Mouse (Mus musculus) MEL (cell line): ENCODE results near the gene Klrb1b. TPM values are rescaled to one million over a fixed set of nuclear protein-coding genes. Genes with fewer than 3 reads are reported as not detected.

Source experiments
- DNase-seq: peaks from one replicate; pipeline ENCODE4 v3.0.0; 2011; ENCODE audit warnings: low read depth, low spot score
- H3K27ac ChIP-seq: 2 replicates; pipeline ENCODE4 v1.5.1; 2012; ENCODE audit warnings: low read depth, mild to moderate bottlenecking, control low read depth, low read length, moderate library complexity; ENCODE audit not compliant: control insufficient read depth
- H3K27me3 ChIP-seq, 2 experiments: fragments of 150-350 bp in 1 of 2; sonication (generic) in 1 of 2; 2 replicates each; pipeline ENCODE4 v1.6.1; 2012; ENCODE audit warnings: low read length in 2 of 2, mild to moderate bottlenecking in 2 of 2, improper control_type of control experiment in 1 of 2, moderate library complexity in 1 of 2; ENCODE audit not compliant: insufficient read depth in 2 of 2, control insufficient read depth in 1 of 2
- H3K36me3 ChIP-seq, 2 experiments: 2 replicates each; pipeline ENCODE4 v1.6.1; 2012 to 2014; ENCODE audit warnings: low read length in 2 of 2, improper control_type of control experiment in 1 of 2, inconsistent platforms in 1 of 2, mild to moderate bottlenecking in 1 of 2; ENCODE audit not compliant: insufficient read depth in 2 of 2, control insufficient read depth in 1 of 2
- H3K4me1 ChIP-seq, 2 experiments: fragments of 150-350 bp in 1 of 2; sonication (generic) in 1 of 2; 2 replicates each; pipeline ENCODE4 v1.6.1; 2012; ENCODE audit warnings: low read length in 2 of 2, improper control_type of control experiment in 1 of 2, mild to moderate bottlenecking in 1 of 2; ENCODE audit not compliant: insufficient read depth in 2 of 2, control insufficient read depth in 1 of 2
- H3K4me3 ChIP-seq, 2 experiments: fragments of 150-350 bp in 1 of 2; sonication (generic) in 1 of 2; 2 replicates each; pipeline ENCODE4 v1.5.1; 2012; ENCODE audit warnings: low read depth in 2 of 2, low read length in 2 of 2, mild to moderate bottlenecking in 2 of 2, moderate library complexity in 2 of 2, control low read depth in 1 of 2, improper control_type of control experiment in 1 of 2; ENCODE audit not compliant: control insufficient read depth in 1 of 2, insufficient read depth in 1 of 2
- H3K79me2 ChIP-seq: 2 replicates; pipeline ENCODE4 v1.6.1; 2012; ENCODE audit warnings: mild to moderate bottlenecking, low read length, moderate library complexity; ENCODE audit not compliant: control insufficient read depth, poor library complexity, insufficient read depth
- H3K9ac ChIP-seq: 2 replicates; pipeline ENCODE4 v1.6.1; 2012; ENCODE audit warnings: low read depth, mild to moderate bottlenecking, control low read depth, low read length, moderate library complexity; ENCODE audit not compliant: control insufficient read depth, poor library complexity, severe bottlenecking
- H3K9me3 ChIP-seq: fragments of 150-350 bp; sonication (generic); replicated peaks from 2 replicates; pipeline ENCODE4 v1.6.1; 2012; ENCODE audit warnings: mild to moderate bottlenecking, low read length, improper control_type of control experiment, moderate library complexity; ENCODE audit not compliant: insufficient read depth
- BHLHE40 ChIP-seq: IDR thresholded peaks from 2 replicates; pipeline ENCODE4 v1.6.1; 2012; ENCODE audit warnings: low read depth, mild to moderate bottlenecking, inconsistent platforms, low read length, improper control_type of control experiment, borderline replicate concordance
- CHD1 ChIP-seq: IDR thresholded peaks from 2 replicates; pipeline ENCODE4 v1.6.1; 2012; ENCODE audit warnings: low read depth, mild to moderate bottlenecking, inconsistent platforms, low read length, improper control_type of control experiment
- CTCF ChIP-seq, 3 experiments: IDR thresholded peaks in 2 of 3; conservative IDR thresholded peaks in 1 of 3; 2 replicates each; pipeline ENCODE4 v1.5.1; 2011 to 2012; ENCODE audit warnings: low read length in 3 of 3, low read depth in 2 of 3, mild to moderate bottlenecking in 2 of 3, improper control_type of control experiment in 1 of 3, inconsistent platforms in 1 of 3, mixed read lengths in 1 of 3, moderate library complexity in 1 of 3; ENCODE audit not compliant: control insufficient read depth in 1 of 3, insufficient read depth in 1 of 3, poor library complexity in 1 of 3, severe bottlenecking in 1 of 3
- E2F4 ChIP-seq: IDR thresholded peaks from 2 replicates; pipeline ENCODE4 v1.6.1; 2011; ENCODE audit warnings: low read depth, low read length, improper control_type of control experiment, borderline replicate concordance
- ELF1 ChIP-seq: IDR thresholded peaks from 2 replicates; pipeline ENCODE4 v1.6.1; 2014; ENCODE audit warnings: low read depth, mild to moderate bottlenecking, inconsistent platforms, low read length, improper control_type of control experiment, moderate library complexity
- EP300 ChIP-seq, 2 experiments: IDR thresholded peaks; 2 replicates each; pipeline ENCODE4 v1.6.1; 2011; ENCODE audit warnings: improper control_type of control experiment in 2 of 2, low read length in 2 of 2, low read depth in 1 of 2, mild to moderate bottlenecking in 1 of 2
- ETS1 ChIP-seq: IDR thresholded peaks from 2 replicates; pipeline ENCODE4 v1.6.1; 2012; ENCODE audit warnings: low read depth, mild to moderate bottlenecking, inconsistent platforms, low read length, improper control_type of control experiment, moderate library complexity
- GABPA ChIP-seq: IDR thresholded peaks from 2 replicates; pipeline ENCODE4 v1.6.1; 2012; ENCODE audit warnings: low read depth, mild to moderate bottlenecking, inconsistent platforms, low read length, improper control_type of control experiment, moderate library complexity
- GATA1 ChIP-seq: IDR thresholded peaks from 2 replicates; pipeline ENCODE4 v1.6.1; 2011; ENCODE audit warnings: low read depth, low read length, improper control_type of control experiment
- JUND ChIP-seq: IDR thresholded peaks from 2 replicates; pipeline ENCODE4 v1.6.1; 2011; ENCODE audit warnings: low read depth, mild to moderate bottlenecking, improper control_type of control experiment, low read length
- KAT2A ChIP-seq: conservative IDR thresholded peaks from 2 replicates; pipeline ENCODE4 v1.6.1; 2012; ENCODE audit warnings: low read depth, low read length, improper control_type of control experiment, inconsistent platforms
- MAFK ChIP-seq: IDR thresholded peaks from 2 replicates; pipeline ENCODE4 v1.6.1; 2011; ENCODE audit warnings: low read depth, mild to moderate bottlenecking, low read length, improper control_type of control experiment, borderline replicate concordance
- MAX ChIP-seq: IDR thresholded peaks from 2 replicates; pipeline ENCODE4 v1.6.1; 2011; ENCODE audit warnings: low read length, improper control_type of control experiment
- MXI1 ChIP-seq: IDR thresholded peaks from 2 replicates; pipeline ENCODE4 v1.6.1; 2011; ENCODE audit warnings: mild to moderate bottlenecking, low read depth, low read length, improper control_type of control experiment
- MYC ChIP-seq: IDR thresholded peaks from 2 replicates; pipeline ENCODE4 v1.6.1; 2011; ENCODE audit warnings: low read depth, mild to moderate bottlenecking, low read length, improper control_type of control experiment, moderate library complexity
- NELFE ChIP-seq: IDR thresholded peaks from 2 replicates; pipeline ENCODE4 v1.6.1; 2011; ENCODE audit warnings: low read depth, low read length, improper control_type of control experiment
- NRF1 ChIP-seq: IDR thresholded peaks from 2 replicates; pipeline ENCODE4 v1.6.1; 2014; ENCODE audit warnings: low read depth, mild to moderate bottlenecking, inconsistent platforms, low read length, improper control_type of control experiment, moderate library complexity; ENCODE audit not compliant: poor library complexity, insufficient read depth, severe bottlenecking
- POLR2A ChIP-seq, 2 experiments: IDR thresholded peaks; 2 replicates each; pipeline ENCODE4 v1.6.1; 2011 to 2012; ENCODE audit warnings: low read length in 2 of 2, mild to moderate bottlenecking in 2 of 2, control low read depth in 1 of 2, improper control_type of control experiment in 1 of 2, low read depth in 1 of 2, moderate library complexity in 1 of 2; ENCODE audit not compliant: control insufficient read depth in 1 of 2, insufficient read depth in 1 of 2, poor library complexity in 1 of 2
- POLR2AphosphoS2 ChIP-seq: IDR thresholded peaks from 2 replicates; pipeline ENCODE4 v1.6.1; 2011; ENCODE audit warnings: low read length, improper control_type of control experiment
- POLR2AphosphoS5 ChIP-seq: IDR thresholded peaks from 2 replicates; pipeline ENCODE4 v1.6.1; 2012; ENCODE audit warnings: low read depth, borderline replicate concordance, mild to moderate bottlenecking, inconsistent platforms, low read length, moderate library complexity, mixed read lengths
- RAD21 ChIP-seq: IDR thresholded peaks from 2 replicates; pipeline ENCODE4 v1.6.1; 2011; ENCODE audit warnings: mild to moderate bottlenecking, low read depth, low read length, improper control_type of control experiment
- RCOR1 ChIP-seq: IDR thresholded peaks from 2 replicates; pipeline ENCODE4 v1.6.1; 2012; ENCODE audit warnings: low read depth, mild to moderate bottlenecking, inconsistent platforms, low read length, improper control_type of control experiment
- SMC3 ChIP-seq: IDR thresholded peaks from 2 replicates; pipeline ENCODE4 v1.6.1; 2011; ENCODE audit warnings: low read depth, low read length, improper control_type of control experiment
- TAL1 ChIP-seq: IDR thresholded peaks from 2 replicates; pipeline ENCODE4 v1.6.1; 2012; ENCODE audit warnings: mild to moderate bottlenecking, inconsistent platforms, low read length, moderate library complexity, mixed read lengths
- TBP ChIP-seq: IDR thresholded peaks from 2 replicates; pipeline ENCODE4 v1.8.0; 2011; ENCODE audit warnings: low read depth, low read length, improper control_type of control experiment
- TCF12 ChIP-seq: IDR thresholded peaks from 2 replicates; pipeline ENCODE4 v1.6.1; 2014; ENCODE audit warnings: low read depth, mild to moderate bottlenecking, inconsistent platforms, low read length, improper control_type of control experiment, moderate library complexity
- USF1 ChIP-seq: IDR thresholded peaks from 2 replicates; pipeline ENCODE4 v1.6.1; 2014; ENCODE audit warnings: low read depth, mild to moderate bottlenecking, inconsistent platforms, low read length, improper control_type of control experiment, moderate library complexity
- ZMIZ1 ChIP-seq: IDR thresholded peaks from 2 replicates; pipeline ENCODE4 v1.6.1; 2012; ENCODE audit warnings: low read depth, mild to moderate bottlenecking, inconsistent platforms, low read length, improper control_type of control experiment, moderate library complexity
- ZNF384 ChIP-seq: IDR thresholded peaks from 2 replicates; pipeline ENCODE4 v1.6.1; 2012; ENCODE audit warnings: low read depth, mild to moderate bottlenecking, inconsistent platforms, low read length, improper control_type of control experiment
- polyA plus RNA-seq, 2 experiments: library from polyadenylated mRNA; stranded (reverse) in 1 of 2; unstranded in 1 of 2; fragments of >175 nt in 1 of 2; fragments of >200 nt in 1 of 2; gene quantifications; 2 replicates each; pipeline versions ENCODE4 v1.2.1 to v1.2.4; 2012; ENCODE audit warnings: low replicate concordance in 2 of 2, low read depth in 1 of 2; ENCODE audit not compliant: insufficient read length in 2 of 2, insufficient read depth in 1 of 2, missing spikeins in 1 of 2
- total RNA-seq: library from RNA; depleted of rRNA; stranded (reverse); fragments of 300-350 nt; gene quantifications from 2 replicates; pipeline ENCODE4 v1.2.3, GENCODE M21; 2012

The Klrb1b gene
- total and polyA plus RNA-seq, 3 experiments, result not detected

- TF ChIP-seq SMC3, result peak; percentile 59
- TF ChIP-seq TCF12, result 0 out of 2 replicates have a peak, but pooled peaks have one; percentile 14
- peak; percentile 49; the same call in 1 of the 2 replicates for TF ChIP-seq MXI1
- peak; percentile 64 to 85 (median 74) for TF ChIP-seq CTCF (IDR thresholded peaks at IDR 0.05 in 2 of 3, conservative IDR thresholded peaks at IDR 0.05 in 1 of 3; ENCODE audit: control insufficient read depth in 1 of 3, insufficient read depth in 1 of 3, low read depth in 2 of 3, low read length in 3 of 3, poor library complexity in 1 of 3, severe bottlenecking in 1 of 3)
- TF ChIP-seq TAL1, result no peak
- TF ChIP-seq POLR2AphosphoS2, result no peak
- no peak for TF ChIP-seq E2F4
- TF ChIP-seq JUND, result no peak
- TF ChIP-seq GATA1, result no peak
- 0 out of 2 replicates have a peak, but pooled peaks have one; percentile 48 for TF ChIP-seq MYC
- no peak for TF ChIP-seq EP300 (IDR thresholded peaks at IDR 0.05; ENCODE audit: low read depth in 1 of 2, low read length in 2 of 2)
- TF ChIP-seq BHLHE40, result no peak
- no peak for TF ChIP-seq POLR2AphosphoS5
- TF ChIP-seq MAX, result peak; percentile 62
- no peak for TF ChIP-seq USF1
- no peak for TF ChIP-seq ZMIZ1
- TF ChIP-seq RCOR1, result peak; percentile 9; the same call in 1 of the 2 replicates
- no peak for TF ChIP-seq KAT2A
- TF ChIP-seq ETS1, result no peak
- no peak for TF ChIP-seq POLR2A (IDR thresholded peaks at IDR 0.05; ENCODE audit: control insufficient read depth in 1 of 2, insufficient read depth in 1 of 2, low read depth in 1 of 2, low read length in 2 of 2, poor library complexity in 1 of 2)
- no peak for TF ChIP-seq GABPA
- no peak; the same call in 1 of the 2 replicates for TF ChIP-seq NELFE
Observed at GRCm38 (mm10) chr6:128839266-128839771, 13.2 kb upstream of the Klrb1b start (continued).

GRCm38 (mm10) chr6:128838342-128839265 lies 12.5 kb upstream of the Klrb1b start:
- peak; percentile 91 for DNase-seq
- Histone ChIP-seq H3K9me3 (no peaks in the 10 kb centered on the region), H3K4me3 (peak overlapping the region; percentile 72 to 86), H3K4me1 (peaks cover 0 to 11% of the 10 kb centered on the region in 2 experiments; a peak in 2 of 4 replicates), H3K27me3 (no peaks in the 10 kb centered on the region), H3K36me3 (peaks cover 0 to 9% of the 10 kb centered on the region in 2 experiments; a peak in 2 of 4 replicates), H3K9ac (peak overlapping the region; percentile 76), H3K27ac (peak overlapping the region; percentile 86), H3K79me2 (no peaks in the 10 kb centered on the region; the same call in 1 of the 2 replicates)
- TF ChIP-seq BHLHE40, result peak; percentile 79; the same call in 1 of the 2 replicates
- peak; percentile 31; the same call in 1 of the 2 replicates for TF ChIP-seq NRF1
- TF ChIP-seq CHD1, result no peak
- peak; percentile 98 for TF ChIP-seq MAFK
- TF ChIP-seq GATA1, result peak; percentile 73
- TF ChIP-seq KAT2A, result 0 out of 2 replicates have a peak, but pooled peaks have one; percentile 55
- peak; percentile 52; the same call in 1 of the 2 replicates for TF ChIP-seq ELF1
- 0 out of 2 replicates have a peak, but pooled peaks have one; percentile 3 for TF ChIP-seq MYC
- TF ChIP-seq ETS1, result 0 out of 2 replicates have a peak, but pooled peaks have one; percentile 5
- no peak for TF ChIP-seq RAD21
- TF ChIP-seq TBP, result peak; percentile 100
- TF ChIP-seq NELFE, result no peak
- peak; percentile 41; the same call in 1 of the 2 replicates for TF ChIP-seq RCOR1
- TF ChIP-seq ZNF384, result peak; percentile 50
